Mouse (Mus musculus) G1E (cell line): ENCODE measurements around the gene Tspan13. TPM values are rescaled to one million over a fixed set of nuclear protein-coding genes. Genes with fewer than 3 reads are reported as not detected.
A peak's percentile ranks its signal among the peaks of the same experiment; 100 is the strongest.

Experiments used
- ATAC-seq: 2 replicates; pipeline ENCODE4 v1.8.0; 2016; ENCODE audit warnings: mild to moderate bottlenecking; ENCODE audit not compliant: insufficient number of reproducible peaks, poor library complexity, low FRiP score, severe bottlenecking; ENCODE audit errors: extremely low read depth
- DNase-seq: peaks from one replicate; pipeline ENCODE4 v3.0.0; 2012; ENCODE audit warnings: low spot score
- H3K27me3 ChIP-seq: 2 replicates; pipeline ENCODE4 v1.6.1; 2012; ENCODE audit warnings: mild to moderate bottlenecking, low read length, inconsistent platforms; ENCODE audit not compliant: insufficient read depth
- H3K36me3 ChIP-seq: replicated peaks from 2 replicates; pipeline ENCODE3; 2012; ENCODE audit warnings: mild to moderate bottlenecking, inconsistent platforms
- H3K4me1 ChIP-seq: 2 replicates; pipeline ENCODE4 v1.6.1; 2012; ENCODE audit warnings: low read depth, low read length, inconsistent platforms, mixed read lengths; ENCODE audit not compliant: insufficient read depth
- H3K4me3 ChIP-seq: 2 replicates; pipeline ENCODE4 v1.5.1; 2012; ENCODE audit warnings: low read depth, mild to moderate bottlenecking, inconsistent platforms, low read length, moderate library complexity, mixed read lengths
- H3K9me3 ChIP-seq: replicated peaks from 2 replicates; pipeline ENCODE4 v1.6.1; 2012; ENCODE audit warnings: inconsistent platforms
- CTCF ChIP-seq: IDR thresholded peaks from 2 replicates; pipeline ENCODE4 v1.5.1; 2012; ENCODE audit warnings: low read depth, low read length, inconsistent platforms, mixed read lengths
- GATA1 ChIP-seq: IDR thresholded peaks from 2 replicates; pipeline ENCODE4 v1.6.1; 2012; ENCODE audit warnings: borderline replicate concordance, low read length, inconsistent platforms, mixed read lengths
- GATA2 ChIP-seq: IDR thresholded peaks from 2 replicates; pipeline ENCODE4 v1.6.1; 2012; ENCODE audit warnings: low read depth, low read length, inconsistent platforms, borderline replicate concordance
- POLR2AphosphoS5 ChIP-seq: IDR thresholded peaks from 2 replicates; pipeline ENCODE4 v1.6.1; 2012; ENCODE audit warnings: low read depth, low read length, inconsistent platforms; ENCODE audit not compliant: insufficient replicate concordance
- TAL1 ChIP-seq: conservative IDR thresholded peaks from 2 replicates; pipeline ENCODE4 v1.6.1; 2012; ENCODE audit warnings: low read depth, low read length, inconsistent platforms, mixed read lengths
- polyA plus RNA-seq: library from polyadenylated mRNA; stranded (reverse); fragments of >175 nt; gene quantifications from 2 replicates; pipeline ENCODE4 v1.2.3, GENCODE M21; 2012
- total RNA-seq, 2 experiments: library from RNA; stranded (forward) in 1 of 2; stranded (reverse) in 1 of 2; fragments of 200-1000 nt in 1 of 2; fragments of >200 nt in 1 of 2; fragmentation: Nextera tagmentation in 1 of 2; gene quantifications; 2 replicates each; pipeline ENCODE4 v1.2.3; 2014 to 2017

The Tspan13 gene
- total and polyA plus RNA-seq, 3 experiments, result 0.08 TPM; not detected in 2

- TF ChIP-seq TAL1 (no peak), GATA1 (no peak), POLR2AphosphoS5 (no peak), GATA2 (no peak), CTCF (no peak)
- no peaks in the 10 kb centered on the region for H3K4me1 ChIP-seq
- DNase-seq (no peak), ATAC-seq (no peak)
- peaks cover under 1% of the 10 kb centered on the region for H3K9me3 ChIP-seq
- H3K4me3 ChIP-seq, result no peak overlapping the region
- H3K27me3 ChIP-seq, result no peaks in the 10 kb centered on the region; the same call in 1 of the 2 replicates
- no peaks in the 10 kb centered on the region for H3K36me3 ChIP-seq
Measured at GRCm38 (mm10) chr12:36047593-36047992, 5.3 kb upstream of the Tspan13 start.

DNA sequence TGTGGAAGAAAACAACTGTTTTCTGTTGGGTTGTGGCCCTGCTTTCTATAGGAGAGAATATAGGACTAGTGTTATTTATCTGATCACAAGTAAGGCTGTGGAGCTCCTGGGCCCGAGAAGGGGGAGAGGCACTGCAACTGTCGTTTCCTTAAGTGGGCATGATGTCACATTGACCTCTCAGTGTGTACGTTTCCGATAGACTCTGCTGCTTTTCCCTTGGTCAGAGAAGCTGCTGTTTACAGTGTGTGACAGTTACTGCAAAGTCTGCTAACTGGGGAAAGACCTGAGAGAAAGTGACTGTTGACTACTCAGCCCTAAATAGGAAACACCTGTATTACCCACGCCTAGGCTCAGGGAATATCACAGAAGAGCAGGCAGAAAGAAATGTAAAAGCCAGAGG is 3.9 kb upstream of the Tspan13 start:
- DNase-seq, result no peak
- H3K36me3 ChIP-seq, result no peaks in the 10 kb centered on the region
- H3K4me3 ChIP-seq, result no peak overlapping the region
- ATAC-seq, result no peak
- peaks cover 11% of the 10 kb centered on the region for H3K9me3 ChIP-seq
- no peaks in the 10 kb centered on the region for H3K4me1 ChIP-seq
- TF ChIP-seq POLR2AphosphoS5 (no peak), GATA2 (no peak), TAL1 (no peak), GATA1 (no peak), CTCF (no peak)
- no peaks in the 10 kb centered on the region; the same call in 1 of the 2 replicates for H3K27me3 ChIP-seq

DNA sequence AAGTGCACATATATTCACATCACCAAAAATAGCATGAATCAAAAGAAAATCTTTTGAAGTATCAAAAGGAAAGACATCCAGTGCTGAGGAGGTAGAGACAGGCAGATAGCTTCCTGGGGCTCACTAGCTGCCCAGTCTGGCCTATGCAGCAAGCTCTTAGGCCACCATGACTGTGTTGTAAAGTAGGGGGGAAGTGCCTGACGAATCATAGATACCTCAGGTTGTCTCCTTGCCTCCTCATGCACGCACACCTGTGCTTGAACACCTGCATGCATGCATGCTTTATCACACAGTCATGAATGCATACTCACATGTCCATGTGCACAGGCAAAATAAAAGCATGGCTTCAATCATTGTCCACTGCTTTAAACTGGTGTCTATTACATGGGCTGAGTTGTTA is 2.4 kb upstream of the Tspan13 start:
- TF ChIP-seq POLR2AphosphoS5 (no peak), GATA1 (no peak), TAL1 (no peak), GATA2 (no peak), CTCF (no peak)
- peaks cover 11% of the 10 kb centered on the region for H3K9me3 ChIP-seq
- DNase-seq (no peak), ATAC-seq (no peak)
- no peaks in the 10 kb centered on the region for H3K36me3 ChIP-seq
- H3K27me3 ChIP-seq, result no peaks in the 10 kb centered on the region; the same call in 1 of the 2 replicates
- H3K4me1 ChIP-seq, result no peaks in the 10 kb centered on the region
- no peak overlapping the region for H3K4me3 ChIP-seq

GRCm38 (mm10) chr12:36041703-36042347 is 475 bp downstream of the Tspan13 start:
- TF ChIP-seq GATA2 (no peak), CTCF (no peak), POLR2AphosphoS5 (no peak), TAL1 (no peak), GATA1 (no peak)
- H3K36me3 ChIP-seq, result no peaks in the 10 kb centered on the region
- no peaks in the 10 kb centered on the region for H3K4me1 ChIP-seq
- H3K27me3 ChIP-seq, result no peaks in the 10 kb centered on the region; the same call in 1 of the 2 replicates
- DNase-seq (no peak), ATAC-seq (no peak)
- H3K4me3 ChIP-seq, result no peak overlapping the region
- peaks cover 11% of the 10 kb centered on the region for H3K9me3 ChIP-seq

DNA sequence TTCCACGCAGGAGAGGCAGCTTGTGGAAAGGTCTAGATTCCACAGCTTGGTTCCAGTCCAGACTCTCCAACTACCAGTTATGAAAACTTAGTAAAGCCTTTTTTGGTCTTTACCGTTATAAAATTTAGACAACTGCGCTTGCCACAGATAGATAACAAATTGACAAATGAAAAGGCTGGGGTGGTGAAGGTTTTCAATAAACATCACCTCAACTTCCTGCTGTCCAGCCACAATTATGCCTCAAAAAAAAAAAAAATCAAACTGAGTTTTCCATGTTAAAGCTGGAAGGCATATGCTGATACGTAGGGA is 1.1 kb downstream of the Tspan13 start:
- no peak for ATAC-seq
- no peak overlapping the region for H3K4me3 ChIP-seq
- H3K9me3 ChIP-seq, result peaks cover 11% of the 10 kb centered on the region
- TF ChIP-seq TAL1 (no peak), POLR2AphosphoS5 (no peak), CTCF (no peak), GATA2 (no peak), GATA1 (no peak)
- no peaks in the 10 kb centered on the region; the same call in 1 of the 2 replicates for H3K27me3 ChIP-seq
- DNase-seq, result no peak
- no peaks in the 10 kb centered on the region for H3K36me3 ChIP-seq
- no peaks in the 10 kb centered on the region for H3K4me1 ChIP-seq

GRCm38 (mm10) chr12:36040571-36041280 is 1.6 kb downstream of the Tspan13 start:
- peaks cover 11% of the 10 kb centered on the region for H3K9me3 ChIP-seq
- TF ChIP-seq TAL1 (no peak), GATA1 (no peak), GATA2 (no peak), CTCF (no peak), POLR2AphosphoS5 (no peak)
- DNase-seq (no peak), ATAC-seq (no peak)
- H3K27me3 ChIP-seq, result no peaks in the 10 kb centered on the region; the same call in 1 of the 2 replicates
- H3K4me1 ChIP-seq, result no peaks in the 10 kb centered on the region
- H3K36me3 ChIP-seq, result no peaks in the 10 kb centered on the region
- no peak overlapping the region for H3K4me3 ChIP-seq

DNA sequence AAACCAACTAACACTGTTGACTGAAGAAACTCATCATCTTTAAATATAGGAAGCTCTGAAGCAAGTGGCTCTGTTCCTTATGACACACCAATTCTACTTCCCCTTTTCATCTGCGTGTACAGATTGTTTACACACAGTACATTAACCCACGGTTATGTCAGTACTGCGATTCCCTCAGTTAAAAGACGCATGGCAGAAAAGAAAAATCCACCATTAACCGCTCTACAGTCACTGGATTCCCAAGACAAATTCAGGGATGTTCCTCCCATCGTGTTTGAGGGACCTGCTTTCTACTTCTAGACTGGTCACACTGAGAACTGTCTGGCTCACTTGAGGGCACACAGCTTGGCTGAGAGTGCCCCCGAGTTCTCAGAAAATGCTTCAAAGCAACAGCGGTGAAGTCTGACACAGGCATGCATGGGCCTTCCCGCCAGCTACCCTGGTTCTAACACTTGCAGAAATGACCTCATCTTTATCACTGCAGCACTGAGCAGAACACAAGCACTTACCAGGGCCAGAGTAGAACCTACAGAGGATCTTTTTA is 2.7 kb downstream of the Tspan13 start:
- H3K9me3 ChIP-seq, result peaks cover 11% of the 10 kb centered on the region
- no peaks in the 10 kb centered on the region for H3K36me3 ChIP-seq
- H3K4me3 ChIP-seq, result no peak overlapping the region
- TF ChIP-seq POLR2AphosphoS5, result no peak
- TF ChIP-seq GATA2, result no peak
- no peak for TF ChIP-seq CTCF
- TF ChIP-seq GATA1, result no peak
- no peak for TF ChIP-seq TAL1
- no peaks in the 10 kb centered on the region for H3K4me1 ChIP-seq
- DNase-seq (no peak), ATAC-seq (peak; percentile 58; the same call in 1 of the 2 replicates)
- no peaks in the 10 kb centered on the region; the same call in 1 of the 2 replicates for H3K27me3 ChIP-seq
